Mouse (Mus musculus) kidney, adult 8-10 months (tissue): ENCODE measurements at regions not wholly inside any gene's neighbourhood (a gene's known extent, or its start where the extent isn't known, plus 50 kb on each side); places are given as distances from the start of the nearest gene placed in this dataset.

ENCODE experiments used
- DNase-seq, 2 experiments: peaks; one replicate each; pipeline ENCODE4 v3.0.0; 2022

- DNase-seq, result no peak
Measured at GRCm38 (mm10) chr2:131672646-131673045, 110.6 kb upstream of the Adra1d start.

- DNase-seq, result no peak
Measured at GRCm38 (mm10) chr2:131672223-131672622, 110.1 kb upstream of the Adra1d start.

GRCm38 (mm10) chr2:131670876-131671275 lies 108.8 kb upstream of the Adra1d start:
- DNase-seq, result no peak

- no peak for DNase-seq
Measured at GRCm38 (mm10) chr2:131667874-131668273, 105.8 kb upstream of the Adra1d start.

GRCm38 (mm10) chr2:131666841-131667364 lies 104.8 kb upstream of the Adra1d start:
- DNase-seq, result no peak

GRCm38 (mm10) chr2:131664575-131664974 lies 102.5 kb upstream of the Adra1d start:
- no peak for DNase-seq

- no peak for DNase-seq
Measured at GRCm38 (mm10) chr2:131663199-131663809, 101.2 kb upstream of the Adra1d start.

DNA sequence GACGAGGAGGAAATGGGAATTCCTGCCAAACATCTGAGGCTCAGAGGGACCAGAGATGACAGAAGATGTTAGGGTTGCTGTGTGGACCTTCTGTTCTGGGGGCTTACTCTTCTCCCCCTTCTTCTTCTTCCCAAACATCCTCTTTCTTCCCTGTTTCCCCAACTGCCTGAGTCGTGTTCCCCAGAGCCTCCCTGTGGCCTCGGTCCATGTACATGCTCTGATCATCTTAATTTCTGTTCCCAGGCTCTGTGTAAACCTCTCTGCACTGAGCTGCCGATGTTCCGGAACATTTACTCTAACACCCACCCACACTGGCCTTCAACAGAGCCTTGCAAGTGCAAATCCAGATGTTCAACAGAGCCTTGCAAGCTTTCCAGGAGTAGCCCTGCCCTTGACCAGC lies 90.1 kb upstream of the Adra1d start:
- no peak for DNase-seq

DNA sequence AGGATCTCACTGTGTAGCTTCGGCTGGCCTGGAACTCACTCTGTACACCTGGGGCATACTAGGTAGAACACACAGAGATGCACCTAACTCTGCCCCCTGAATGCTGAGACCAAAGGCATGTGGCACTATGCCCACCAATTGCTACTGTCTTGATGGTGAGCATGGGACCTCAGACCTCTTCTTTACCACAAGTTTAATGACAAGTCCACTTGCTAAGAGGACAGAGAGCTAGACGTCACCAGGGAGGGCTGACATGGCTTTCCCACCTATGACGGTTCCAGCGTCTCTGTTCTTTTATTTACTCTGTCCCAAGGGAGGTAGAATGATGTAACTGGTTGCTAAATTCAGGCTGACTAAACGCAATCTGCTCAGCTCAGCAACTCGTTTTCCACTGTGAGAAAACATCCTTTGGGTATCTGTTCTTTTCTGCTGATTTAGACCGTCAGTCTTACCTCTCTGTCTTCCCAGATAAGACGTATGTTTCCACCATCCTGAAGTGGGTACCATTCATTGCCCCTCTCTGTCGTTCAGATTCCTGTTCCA lies 88.6 kb upstream of the Adra1d start:
- DNase-seq, result no peak

- DNase-seq, result no peak
Measured at GRCm38 (mm10) chr2:131644166-131644858, 82.2 kb upstream of the Adra1d start.

- no peak for DNase-seq
Measured at GRCm38 (mm10) chr2:131642456-131642855, 80.4 kb upstream of the Adra1d start.

DNA sequence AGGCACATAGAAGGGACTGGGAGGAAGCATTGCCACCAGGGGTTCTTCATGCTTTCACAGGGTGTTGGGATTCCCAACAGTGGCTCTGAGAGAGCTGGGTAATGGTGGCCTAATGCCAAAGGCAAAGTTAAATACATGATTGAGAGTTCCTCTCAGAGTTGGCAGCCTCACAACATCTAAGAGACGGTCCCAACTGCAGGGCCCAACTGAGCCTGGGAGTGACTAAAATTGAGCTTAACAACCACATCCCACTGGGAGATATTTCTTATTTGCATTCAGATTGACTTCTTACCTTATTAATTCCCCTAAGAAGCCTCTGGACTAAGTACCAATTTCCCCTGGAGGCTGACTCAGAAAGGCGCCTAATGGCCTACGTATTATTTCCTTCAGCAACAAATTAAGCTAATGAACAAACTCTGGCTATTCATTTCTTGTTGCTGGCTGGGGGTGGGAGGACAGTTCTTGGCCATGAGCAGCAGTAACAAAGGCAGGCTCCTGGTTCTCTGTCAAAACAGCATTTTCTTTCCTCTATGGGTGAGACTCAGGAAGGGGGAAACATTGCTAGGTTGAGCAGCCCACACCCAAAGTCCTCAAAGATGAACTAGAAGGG lies 77.0 kb upstream of the Adra1d start:
- DNase-seq, result no peak

- peak in 1 of 2 experiments; percentile 3 for DNase-seq
Measured at GRCm38 (mm10) chr2:131635791-131636190, 73.7 kb upstream of the Adra1d start.

- no peak for DNase-seq
Measured at GRCm38 (mm10) chr2:131617916-131618315, 55.8 kb upstream of the Adra1d start.

DNA sequence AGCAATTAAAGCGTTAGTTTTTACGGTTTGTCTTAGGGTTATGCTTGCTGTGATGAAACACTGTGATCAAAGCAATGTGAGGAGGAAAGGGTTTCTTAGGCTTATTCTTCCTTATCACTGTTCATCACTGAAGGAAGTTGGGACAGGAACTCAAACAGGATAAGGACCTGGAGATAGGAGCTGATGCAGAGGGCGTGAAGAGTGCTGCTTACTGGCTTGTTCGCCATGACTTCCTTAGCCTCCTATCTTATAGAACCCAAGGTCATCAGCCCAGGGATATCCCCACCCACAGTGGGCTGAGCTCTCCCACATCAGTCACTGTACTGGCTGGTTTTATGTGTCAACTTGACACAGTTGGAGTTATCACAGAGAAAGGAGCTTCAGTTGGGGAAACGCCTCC lies 50.4 kb upstream of the Adra1d start:
- DNase-seq, result no peak
